Mouse (Mus musculus) ovary, postnatal 14 days (tissue): Measurements from ENCODE around the gene Nrxn3.

Experiments used
- DNase-seq: peaks from one replicate; pipeline ENCODE4 v3.0.0; 2022; ENCODE audit warnings: low spot score

Gene Nrxn3

DNA sequence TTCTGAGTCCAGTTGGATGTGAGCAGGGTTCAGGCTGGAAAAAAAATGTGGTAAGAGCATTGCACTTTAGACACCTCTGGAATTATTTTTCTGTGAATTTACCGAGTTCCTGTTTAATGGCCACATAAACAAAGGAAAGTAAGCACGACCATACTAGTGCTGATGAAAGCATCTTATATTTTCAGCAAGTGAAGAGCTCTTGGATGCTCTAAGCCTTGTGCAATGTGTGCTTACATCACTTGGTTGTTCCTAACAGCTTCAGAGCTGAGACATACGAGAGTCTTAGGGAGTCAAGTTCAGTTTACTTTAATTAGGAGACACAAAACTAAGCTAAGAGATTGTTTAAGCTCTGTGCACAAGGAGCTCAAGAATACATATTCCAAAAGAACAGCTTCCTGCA lies 1231.0 kb downstream of the Nrxn3 start:
- no peak for DNase-seq

DNA sequence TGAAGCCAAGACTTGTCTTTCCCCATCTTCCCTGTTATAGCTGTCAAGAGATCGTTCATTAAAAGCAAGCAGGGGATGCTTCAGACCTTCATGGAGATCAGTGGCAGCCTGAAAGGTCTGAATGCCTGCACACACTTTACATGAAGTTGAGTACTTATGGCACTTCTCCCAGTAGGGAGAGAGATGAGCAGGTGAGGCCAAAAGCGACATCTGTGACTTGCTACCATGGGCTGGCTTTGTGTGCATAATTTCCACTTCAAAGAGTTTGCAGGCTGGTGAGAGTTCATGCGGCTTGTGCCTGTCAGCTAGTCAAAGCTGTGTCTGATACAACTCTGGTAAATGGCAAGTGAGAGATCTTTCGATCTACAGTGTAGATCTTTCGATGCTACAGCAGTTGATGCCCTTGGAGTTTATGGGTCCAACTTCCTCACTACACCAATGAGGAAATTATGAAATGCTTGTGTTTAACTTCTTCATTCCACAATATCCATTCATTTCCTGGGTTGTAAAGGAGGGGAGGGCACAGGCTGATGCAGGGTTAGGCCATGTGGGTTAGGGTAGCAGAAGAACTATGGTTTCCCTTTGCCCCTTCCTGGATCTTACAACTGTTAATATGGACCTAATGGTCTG lies 1231.9 kb downstream of the Nrxn3 start:
- DNase-seq, result no peak

DNA sequence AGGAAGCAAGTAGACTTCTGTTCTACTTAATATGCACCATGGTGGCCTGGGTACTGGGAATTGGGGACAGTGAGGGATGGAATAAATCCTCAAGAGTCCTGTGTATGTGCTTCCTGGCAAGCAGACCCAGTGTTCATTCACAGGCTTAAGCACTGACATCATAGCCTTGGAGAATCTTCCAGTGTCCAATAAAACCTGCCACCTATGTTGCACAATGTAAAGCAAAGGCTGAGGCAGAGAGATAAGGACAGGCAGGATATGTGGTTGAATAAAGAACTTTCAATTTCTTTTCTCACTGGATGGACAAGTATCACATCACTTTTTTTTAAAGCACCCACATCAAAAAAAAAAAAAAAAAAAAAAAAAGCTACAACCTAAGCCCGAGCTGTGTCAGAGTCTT lies 1240.4 kb downstream of the Nrxn3 start:
- DNase-seq, result no peak

DNA sequence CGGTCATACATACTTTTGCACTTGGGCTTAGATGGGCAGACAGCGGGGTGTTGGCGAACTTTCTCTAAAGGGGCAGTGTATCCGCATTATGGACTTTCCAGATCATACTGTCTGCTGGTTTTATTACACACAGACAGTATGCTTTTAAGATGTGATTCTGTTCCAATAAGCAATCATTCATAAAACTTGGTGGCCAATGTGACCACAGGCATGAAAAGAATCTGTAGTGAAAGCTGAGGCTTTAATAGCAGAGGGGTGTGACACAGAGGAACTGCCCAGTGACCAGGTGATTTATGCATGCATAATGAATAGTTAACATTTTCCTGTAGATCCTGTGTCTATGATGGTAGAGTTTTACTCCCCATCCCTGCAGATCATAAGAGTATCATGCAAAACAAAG lies 1254.0 kb downstream of the Nrxn3 start:
- no peak for DNase-seq

DNA sequence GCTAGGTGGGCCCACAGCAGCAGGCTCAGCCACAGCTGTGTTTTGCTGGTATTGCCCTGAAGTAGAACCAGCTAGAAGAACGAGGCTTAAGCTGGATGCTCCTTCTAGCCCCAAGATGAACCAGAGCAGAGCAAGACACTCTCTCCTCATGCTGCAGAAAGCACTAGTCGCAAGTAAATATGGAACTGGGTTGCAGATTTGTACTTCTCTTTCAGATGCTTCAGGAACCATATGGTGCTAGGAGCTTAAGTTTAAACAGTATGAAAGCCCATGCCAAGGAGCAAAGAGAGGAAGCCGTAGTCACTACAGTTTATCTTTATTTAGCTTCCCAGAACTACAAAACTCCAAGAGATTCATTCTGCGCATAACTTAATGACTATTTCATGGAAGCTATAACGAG lies 1254.8 kb downstream of the Nrxn3 start:
- DNase-seq, result no peak

DNA sequence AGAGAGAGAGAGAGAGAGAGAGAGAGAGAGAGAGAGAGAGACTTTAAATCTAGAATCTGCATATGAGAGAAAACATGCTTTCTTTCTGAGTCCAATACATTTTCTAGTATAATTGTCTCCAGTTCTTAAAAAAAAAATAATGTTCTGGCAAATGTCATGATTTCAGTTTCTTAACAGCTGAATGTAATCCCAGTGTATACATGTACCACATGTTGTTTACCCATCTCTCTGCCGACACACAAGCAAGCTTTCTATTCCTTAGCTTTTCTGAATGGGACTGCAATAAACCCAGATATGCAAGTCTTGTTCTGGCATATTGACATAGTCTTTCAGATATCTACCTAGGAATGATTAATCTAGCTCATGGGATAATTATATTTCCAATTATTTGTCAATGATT lies 1256.5 kb downstream of the Nrxn3 start:
- no peak for DNase-seq

DNA sequence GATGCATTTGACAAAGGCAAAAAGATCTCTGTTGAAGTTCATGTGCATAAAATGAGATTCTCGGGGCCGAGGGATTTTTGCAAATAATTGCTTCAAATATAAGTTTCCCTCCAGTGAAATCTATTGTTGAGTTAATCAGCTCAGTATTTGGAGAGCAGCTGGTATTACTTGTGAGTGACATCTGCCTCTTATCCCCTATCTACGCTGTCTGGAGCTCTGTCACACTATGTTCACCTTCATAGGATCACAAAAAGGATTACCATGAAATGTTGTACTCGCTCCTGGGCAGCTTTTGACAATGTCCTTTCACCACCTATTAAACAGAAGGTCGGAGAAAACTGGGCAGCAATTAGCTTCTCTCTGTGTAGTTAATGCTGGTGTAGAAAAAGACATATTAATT lies 1259.8 kb downstream of the Nrxn3 start:
- no peak for DNase-seq

DNA sequence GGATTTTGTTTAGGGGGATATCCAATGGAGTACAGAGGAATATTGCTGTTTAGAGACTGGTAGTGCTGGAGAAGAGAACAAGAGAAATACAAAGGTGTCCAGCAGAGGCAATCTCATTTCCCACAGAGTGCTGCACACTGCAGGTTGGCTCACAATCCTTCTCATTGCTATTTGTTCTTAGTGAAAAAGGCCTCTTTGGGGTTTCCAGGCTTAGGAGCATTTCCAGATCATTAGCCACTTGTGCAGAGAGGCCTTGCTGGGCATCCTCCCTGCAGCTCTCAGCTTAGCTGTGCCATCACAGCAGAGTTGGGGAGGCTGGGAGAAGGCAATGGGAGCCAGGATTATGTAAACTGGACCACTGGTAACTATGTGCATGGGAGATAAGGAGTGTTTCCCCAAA lies 1260.7 kb downstream of the Nrxn3 start:
- no peak for DNase-seq

DNA sequence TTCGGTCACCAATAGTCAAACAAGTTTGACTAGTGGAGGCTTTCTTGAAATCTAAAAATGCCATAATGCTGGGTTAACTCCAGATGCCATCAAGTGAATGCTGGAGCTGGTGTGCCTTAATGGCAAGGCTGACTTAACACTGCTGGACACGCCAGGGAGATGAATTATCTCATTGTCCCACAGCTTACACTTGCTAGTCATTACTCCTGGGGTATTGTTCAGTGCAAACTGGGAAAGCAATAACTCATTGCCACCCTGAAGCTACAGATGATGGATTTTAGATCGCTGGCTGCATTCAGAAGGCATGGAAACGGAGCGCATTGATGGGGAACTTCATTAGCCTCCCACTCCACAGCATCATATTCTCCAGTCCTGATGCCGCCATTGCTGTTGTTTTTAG lies 1263.5 kb downstream of the Nrxn3 start:
- DNase-seq, result no peak

DNA sequence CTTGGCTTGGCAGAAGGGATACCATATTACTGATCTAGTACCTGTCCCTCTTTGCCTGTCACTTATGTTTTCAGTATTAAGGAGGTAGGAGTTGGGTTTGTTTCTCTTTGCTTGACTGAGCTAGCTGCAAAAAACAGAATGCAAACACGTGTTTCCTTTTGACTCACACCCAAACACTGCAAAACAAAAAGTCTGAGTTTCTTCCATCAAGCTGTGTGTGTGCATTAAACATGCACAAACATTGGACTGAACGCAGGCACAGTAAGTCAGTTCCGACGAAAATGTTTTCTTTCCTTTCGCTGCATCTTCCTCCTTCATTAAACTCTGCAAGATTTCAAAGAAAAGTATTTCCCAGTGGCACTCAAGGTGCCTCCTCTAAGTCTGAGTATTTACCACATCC lies 1270.6 kb downstream of the Nrxn3 start:
- no peak for DNase-seq

DNA sequence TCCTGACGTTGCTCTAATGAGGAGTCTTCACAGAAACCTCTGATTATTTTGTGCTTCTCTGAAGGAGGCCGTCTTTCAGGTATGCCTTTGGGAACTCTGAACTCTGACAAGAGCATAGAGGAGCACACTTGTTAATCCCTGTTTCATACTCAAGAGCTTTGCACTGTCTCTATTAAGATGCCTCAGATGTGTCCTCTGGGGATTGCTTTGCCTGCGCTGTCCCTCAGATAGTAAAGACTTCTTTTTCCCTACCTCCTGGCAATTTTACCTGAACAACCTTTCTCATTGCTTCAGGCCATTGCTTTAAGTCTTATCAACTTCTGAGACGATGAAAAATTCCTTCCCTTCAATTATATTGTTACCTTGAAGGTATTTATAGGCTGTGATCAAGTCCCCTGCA lies 1272.7 kb downstream of the Nrxn3 start:
- DNase-seq, result no peak

DNA sequence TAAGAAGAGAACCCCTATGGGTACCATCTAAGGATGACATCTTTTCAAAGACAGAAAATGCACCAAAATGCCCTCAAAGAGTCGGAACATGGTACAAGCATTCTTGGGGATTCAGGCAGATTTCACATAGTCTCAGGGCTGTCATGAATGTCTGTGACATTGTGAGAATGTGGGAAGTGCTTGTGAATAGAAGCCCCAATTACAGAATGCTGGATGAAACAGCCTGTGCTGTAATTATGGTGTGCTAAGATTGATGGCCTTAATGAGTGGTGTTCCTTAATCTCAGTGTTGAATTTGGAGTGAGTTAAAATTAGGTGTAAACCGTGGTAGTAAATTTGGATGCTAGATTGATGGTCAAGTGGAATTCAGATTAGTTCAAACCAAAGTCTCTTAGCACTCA lies 1287.6 kb downstream of the Nrxn3 start:
- no peak for DNase-seq

DNA sequence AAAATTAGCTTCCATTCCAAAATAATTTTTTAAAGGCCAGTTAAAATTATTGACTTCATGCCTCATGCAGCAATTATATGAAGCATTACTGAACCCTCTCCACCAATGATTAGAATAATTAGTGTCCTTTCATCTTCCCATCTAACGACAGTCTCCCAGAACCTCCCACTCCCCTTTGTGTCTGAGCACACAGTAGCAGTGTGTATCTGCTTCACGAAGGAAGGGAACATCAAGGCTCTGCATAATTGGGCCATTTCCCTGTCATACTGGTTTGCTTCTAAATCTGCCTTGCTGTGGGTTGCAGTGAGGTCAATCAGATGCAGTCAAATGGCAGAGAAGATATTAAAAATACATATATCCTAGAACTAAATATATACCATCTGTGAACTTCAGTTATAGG lies 1291.3 kb downstream of the Nrxn3 start:
- no peak for DNase-seq

DNA sequence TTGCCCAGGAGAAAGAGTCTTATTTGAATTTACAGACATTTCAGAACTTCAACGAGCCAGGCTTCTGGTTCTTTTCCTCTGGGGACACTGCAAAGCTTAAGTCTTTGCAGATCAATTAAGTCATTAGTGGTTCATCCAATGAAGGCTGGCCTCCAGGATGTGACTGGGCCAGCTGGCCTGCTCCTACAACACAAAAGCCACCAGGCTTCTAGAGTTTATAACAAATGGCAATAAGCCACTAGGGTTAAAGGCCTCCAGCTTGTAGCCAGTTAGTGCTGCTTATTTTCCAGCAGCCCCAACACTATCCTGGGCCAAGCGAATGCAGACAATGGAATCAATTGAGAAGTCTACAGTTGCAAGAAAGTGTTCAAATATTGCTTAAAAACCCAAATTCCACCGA lies 1304.3 kb downstream of the Nrxn3 start:
- DNase-seq, result peak; percentile 11

DNA sequence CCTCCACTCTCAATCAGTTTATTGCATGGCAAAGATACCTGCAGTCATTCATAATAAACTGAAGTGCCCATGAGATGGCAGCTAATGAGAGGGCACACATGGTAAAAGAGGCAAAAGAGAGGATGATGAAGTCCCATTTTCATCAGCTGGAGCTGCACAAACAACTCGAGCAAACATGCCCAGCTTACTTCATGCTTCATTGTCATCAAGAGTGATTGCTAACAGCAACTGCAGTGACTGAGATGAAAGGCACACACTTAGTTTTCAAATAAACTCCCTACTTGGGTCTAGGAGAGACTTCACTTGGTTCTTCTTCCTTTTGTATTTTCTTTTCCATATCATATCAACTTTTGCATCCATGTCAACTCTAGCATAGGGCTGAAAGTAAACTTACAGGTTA lies 1318.4 kb downstream of the Nrxn3 start:
- no peak for DNase-seq

DNA sequence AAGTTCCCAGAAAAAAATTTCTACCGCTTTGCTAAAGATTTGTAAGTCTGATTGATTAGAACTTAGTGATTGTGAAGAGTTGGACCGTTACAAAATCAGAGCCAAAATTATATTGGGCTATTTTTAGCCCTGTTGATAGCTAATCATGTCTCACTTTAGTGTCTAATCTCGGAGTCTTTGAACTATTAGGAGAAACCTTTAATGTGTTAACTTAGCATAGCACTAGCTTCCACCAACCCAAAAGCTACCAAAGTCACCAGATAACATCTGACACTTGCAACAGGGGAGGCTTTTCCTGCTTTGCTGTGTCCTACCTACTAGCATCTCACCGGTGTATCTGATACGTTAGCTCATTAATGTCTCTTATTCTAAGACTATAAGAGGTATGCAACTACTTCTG lies 1333.6 kb downstream of the Nrxn3 start:
- DNase-seq, result no peak

DNA sequence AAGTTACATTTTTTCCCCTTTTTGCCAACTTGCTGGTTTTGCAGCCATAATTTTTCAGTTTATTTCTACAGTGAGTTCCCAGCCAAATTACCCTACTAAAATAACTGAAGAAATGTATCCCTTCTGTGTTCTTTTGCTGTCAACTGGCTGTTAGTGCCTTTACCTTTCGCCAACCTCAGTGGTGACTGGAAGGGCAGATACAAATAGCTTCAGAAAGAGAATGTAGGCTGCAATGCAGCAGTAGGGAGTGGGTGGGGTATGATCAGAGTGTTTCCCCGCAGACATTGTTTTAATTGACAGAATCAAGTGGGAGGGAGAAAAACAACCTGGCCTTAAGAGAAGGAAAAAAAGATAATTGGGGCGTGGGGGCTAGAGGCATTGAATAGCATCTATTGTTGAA lies 1337.1 kb downstream of the Nrxn3 start:
- DNase-seq, result no peak

DNA sequence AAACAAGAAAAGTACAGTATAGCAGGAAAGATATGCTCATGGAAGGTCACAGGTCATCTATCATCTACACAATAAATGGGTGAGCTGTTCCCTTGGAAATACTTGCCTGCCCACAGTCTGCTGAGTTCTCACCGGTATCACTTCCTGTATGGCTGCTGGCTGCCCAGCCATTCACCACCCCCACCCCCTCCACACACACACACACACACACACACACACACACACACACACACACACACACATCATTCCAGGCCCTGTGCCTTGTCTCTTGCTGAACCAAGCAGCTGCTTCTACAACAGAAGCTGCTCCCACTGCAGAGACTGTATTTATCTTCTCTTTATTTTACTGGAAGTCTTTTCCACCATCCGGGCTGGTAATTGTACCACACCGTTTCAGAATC lies 1338.6 kb downstream of the Nrxn3 start:
- no peak for DNase-seq

DNA sequence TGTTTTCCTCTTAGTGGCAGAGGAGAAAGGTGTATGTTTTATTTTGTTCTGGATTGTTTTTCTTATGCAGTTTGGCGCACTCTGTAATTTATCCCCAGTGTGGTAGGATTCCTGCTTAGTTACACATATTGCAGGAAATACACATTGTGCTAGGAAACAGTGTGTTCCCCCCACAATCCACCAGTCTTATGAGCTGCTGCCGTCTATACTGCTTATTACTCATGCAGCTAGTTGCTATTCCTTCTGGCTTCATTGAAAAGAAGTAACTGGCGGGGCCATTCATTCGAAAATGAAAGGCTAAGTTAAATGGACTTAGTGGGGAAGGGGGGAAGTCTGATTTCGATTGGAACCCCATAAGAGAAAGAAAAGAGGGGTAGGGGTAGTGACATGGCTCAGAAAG lies 1339.5 kb downstream of the Nrxn3 start:
- no peak for DNase-seq

DNA sequence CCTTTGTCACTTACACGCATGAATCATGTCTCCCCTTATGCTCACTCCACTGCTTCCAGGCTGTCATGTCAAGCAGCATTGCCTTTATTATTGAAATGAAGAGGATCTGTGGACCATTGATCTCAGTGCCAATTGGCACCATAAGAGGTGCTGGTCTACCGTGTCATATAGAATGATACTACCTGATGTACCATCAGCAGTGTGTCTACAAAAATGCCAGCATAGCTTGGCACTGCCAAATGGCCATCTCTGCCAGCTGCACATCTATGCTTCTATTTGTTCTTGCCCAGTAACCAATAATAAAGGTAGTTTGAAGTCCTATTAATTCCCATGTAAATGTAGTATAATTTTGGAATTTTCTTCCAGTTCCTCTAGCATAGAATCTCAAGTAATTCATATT lies 1340.8 kb downstream of the Nrxn3 start:
- no peak for DNase-seq

DNA sequence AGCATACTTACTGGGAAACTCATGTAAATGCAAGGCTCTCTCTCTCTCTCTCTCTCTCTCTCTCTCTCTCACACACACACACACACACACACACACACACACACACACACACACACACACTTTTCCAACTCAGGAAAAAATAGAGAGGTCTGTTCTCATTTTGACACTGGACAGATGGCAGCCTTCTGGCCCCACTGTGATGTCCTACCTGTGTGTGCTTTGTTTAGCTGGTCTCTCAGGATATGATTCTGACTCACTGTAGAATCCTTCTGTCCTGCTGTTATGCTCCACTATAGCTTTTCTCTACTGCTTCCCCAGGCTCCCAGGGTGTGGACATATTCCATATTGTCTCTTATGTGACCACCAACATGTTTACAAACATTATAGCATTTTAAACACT lies 1363.2 kb downstream of the Nrxn3 start:
- DNase-seq, result no peak

DNA sequence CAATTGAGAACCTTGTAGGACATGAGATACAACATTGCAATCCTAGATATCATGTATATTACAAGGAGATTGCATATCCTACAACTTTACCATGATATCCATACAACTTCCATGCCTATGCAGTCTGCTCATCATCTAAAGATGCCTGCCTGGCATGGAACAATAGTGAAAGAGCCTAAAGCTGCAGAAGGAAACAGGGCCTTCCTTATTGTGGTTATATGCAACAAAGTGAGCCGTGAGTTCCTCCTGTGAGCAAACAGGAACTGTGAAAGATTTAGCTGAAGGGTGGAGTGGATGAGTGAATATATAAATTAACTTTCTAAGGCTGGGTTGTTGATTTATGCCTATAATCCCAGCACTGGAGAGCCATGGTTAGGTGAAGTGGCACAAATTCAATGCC lies 1373.1 kb downstream of the Nrxn3 start:
- no peak for DNase-seq

DNA sequence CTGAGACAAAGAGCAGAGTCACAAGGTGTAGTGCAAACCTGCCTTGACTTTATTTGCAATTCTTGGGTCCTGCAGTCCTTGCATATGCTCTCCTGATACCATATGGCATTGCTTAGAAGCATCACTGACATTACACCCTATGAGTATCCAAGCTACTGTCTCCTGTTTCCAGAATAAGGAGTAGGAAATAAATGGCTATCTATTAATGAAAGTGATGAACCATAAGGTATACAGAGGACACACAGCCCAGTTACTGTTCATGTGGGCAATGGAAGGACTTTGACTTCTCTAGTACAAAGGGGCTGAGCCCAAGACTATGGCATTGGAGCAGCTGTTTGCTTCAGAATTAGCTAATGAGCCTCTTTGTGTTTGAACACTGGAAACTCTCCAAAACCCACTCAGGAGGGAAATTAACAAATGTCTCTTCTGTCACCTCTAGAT lies 1390.7 kb downstream of the Nrxn3 start:
- DNase-seq, result no peak

DNA sequence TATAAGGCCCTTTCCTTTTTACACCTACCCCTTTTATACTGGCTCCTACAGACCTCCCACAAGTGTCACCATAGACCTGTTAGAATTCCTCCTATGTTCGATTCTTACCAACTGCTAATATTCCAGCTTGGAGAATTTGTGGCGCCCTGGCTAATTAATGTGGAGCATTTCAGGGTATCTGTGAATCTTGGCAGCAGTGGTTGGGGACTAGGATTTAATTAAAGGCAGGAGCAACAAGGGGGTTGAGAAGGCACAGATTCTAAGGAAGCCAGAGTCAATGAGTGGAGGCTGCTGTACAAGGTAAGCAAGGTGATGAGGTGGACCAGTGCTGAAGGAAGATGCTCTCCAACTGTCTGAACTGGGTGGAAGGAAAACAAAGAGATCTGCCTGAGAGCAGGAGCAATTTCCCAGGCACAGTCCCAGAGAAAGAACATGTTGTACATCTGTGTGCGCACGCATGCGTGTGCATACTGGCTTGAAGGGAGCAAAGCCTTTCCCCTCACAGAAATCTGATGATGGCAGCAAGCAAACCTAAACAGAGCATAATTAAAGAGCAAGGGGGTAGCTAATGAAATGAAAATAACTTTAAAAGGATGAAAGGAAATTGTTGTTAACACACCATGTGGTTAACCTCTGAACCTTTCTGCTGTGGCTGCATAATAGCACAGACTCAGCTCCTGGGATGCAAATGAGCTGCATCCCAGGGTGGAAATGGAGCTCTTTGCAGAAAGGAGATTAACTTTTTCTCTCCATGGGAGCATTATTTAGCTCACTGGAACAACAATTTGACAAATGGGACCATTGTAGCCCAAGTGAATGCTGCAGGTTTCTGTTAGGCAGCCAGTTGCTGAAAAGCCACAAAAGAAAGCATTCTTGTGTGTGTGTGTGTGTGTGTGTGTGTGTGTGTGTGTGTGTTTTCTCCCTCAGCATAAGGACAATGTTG lies 1409.5 kb downstream of the Nrxn3 start:
- no peak for DNase-seq
